Mouse (Mus musculus) liver, postnatal 0 days (tissue): ENCODE measurements around the gene Arl5c.

Source experiments
- CTCF ChIP-seq: sonication (generic); IDR thresholded peaks from 2 replicates; pipeline ENCODE4 v1.5.1; 2016; ENCODE audit warnings: antibody characterized with exemption, low read depth
- EP300 ChIP-seq: IDR thresholded peaks from 2 replicates; pipeline ENCODE4 v1.6.1; 2016; ENCODE audit warnings: antibody characterized with exemption, low read depth, mild to moderate bottlenecking

GRCm38 (mm10) chr11:98027785-98028184 is 31.8 kb upstream of the Arl5c start:
- TF ChIP-seq CTCF (no peak), EP300 (no peak)
